Mouse (Mus musculus): ENCODE measurements at regions not wholly inside any gene's neighbourhood (a gene's known extent, or its start where the extent isn't known, plus 50 kb on each side); places are given as distances from the start of the nearest gene placed in this dataset.

DNA sequence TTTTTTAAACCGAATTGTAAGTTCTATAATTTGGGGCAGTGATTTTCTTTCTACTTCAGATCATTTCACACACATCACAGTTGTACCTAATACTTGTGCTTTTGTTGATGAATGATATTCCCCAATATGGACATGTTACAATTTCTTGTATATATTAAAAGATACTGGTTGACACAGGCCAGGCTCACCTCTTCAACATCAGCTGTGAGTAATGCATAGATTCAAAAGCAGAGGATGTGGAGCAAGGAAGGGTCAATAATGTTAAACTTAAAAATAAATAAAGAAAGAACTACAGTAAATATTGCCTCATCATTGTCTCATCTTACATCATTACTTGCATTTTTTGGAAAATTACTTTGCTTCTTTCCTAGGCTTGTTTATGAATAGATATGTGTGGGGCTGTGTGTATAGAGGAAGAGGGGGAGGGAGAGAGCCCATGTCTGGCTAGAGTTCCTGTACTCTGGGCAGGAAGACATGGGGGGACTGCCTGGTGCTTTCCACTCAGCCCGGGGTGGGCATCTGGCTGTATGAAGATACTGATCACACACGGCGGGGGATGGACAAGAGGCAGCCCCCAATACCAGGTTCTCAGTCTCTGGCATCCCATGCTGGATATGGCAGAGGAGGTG lies 490.1 kb downstream of the Gm6377 start:
- no peak for DNase-seq (ENCODE audit: low spot score in 2 of 2)

GRCm38 (mm10) chrX:109734961-109735537 lies 538.5 kb downstream of the Gm6377 start:
- peak; percentile 12 to 23 for DNase-seq (ENCODE audit: low spot score in 2 of 2)

GRCm38 (mm10) chrX:109735967-109736366 lies 539.4 kb downstream of the Gm6377 start:
- no peak for DNase-seq (ENCODE audit: low spot score in 2 of 2)

All from left cerebral cortex, adult 18-20 months (tissue).